Mouse (Mus musculus): ENCODE data around the gene Faxc.

Faxc gene

GRCm38 (mm10) chr4:22018414-22018813, 87.3 kb downstream of the Faxc start:
- DNase-seq (ENCODE audit: low spot score in 2 of 2) = no peak

- DNase-seq (ENCODE audit: low spot score in 2 of 2) = no peak
Measured at GRCm38 (mm10) chr4:22029951-22030350, 98.8 kb downstream of the Faxc start.
